Mouse (Mus musculus): ENCODE measurements around the gene Nat9. TPM values are rescaled to one million over a fixed set of nuclear protein-coding genes. Genes with fewer than 3 reads are reported as not detected.

Nat9 gene
- polyA plus RNA-seq, 1 experiment from 2014 or later, result 16.9 TPM

DNA sequence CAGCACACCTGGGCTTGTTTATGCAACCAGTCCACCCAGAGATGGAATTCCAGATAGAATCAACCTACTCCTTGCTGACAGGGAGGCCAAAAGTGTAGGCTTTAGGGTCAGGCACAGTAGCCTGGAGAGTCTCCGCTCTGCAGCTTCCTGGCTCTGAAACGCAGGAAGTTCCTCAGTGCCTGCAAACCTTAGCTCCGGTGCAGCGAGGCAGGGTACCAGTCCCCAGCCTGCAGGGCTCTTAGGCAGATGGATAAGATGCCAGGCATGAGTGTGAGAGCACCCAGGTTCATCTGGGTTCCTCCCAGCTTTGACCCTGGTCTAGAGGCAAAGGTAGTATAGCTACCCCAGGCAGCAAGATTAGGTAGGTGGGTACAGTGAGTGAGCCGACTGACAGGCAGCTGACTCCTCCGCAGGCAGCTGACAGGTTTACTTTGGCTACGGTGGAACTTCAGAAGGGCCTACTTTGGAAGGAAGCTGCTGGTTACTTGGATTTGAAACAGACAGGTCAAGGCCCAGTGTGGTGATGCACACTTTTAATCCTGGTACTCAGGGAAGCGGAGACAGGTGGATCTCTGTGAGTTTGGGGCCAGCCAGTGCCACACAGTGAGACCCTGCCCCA is 19.9 kb downstream of the Nat9 start:
- H3K9me3 ChIP-seq, result no peaks in the 10 kb centered on the region
- peaks cover 51% of the 10 kb centered on the region for H3K4me1 ChIP-seq
- no peak overlapping the region for H3K27ac ChIP-seq
- peaks cover 48% of the 10 kb centered on the region for H3K27me3 ChIP-seq (ENCODE audit: poor library complexity, severe bottlenecking)
- H3K4me3 ChIP-seq, result no peak overlapping the region
- H3K36me3 ChIP-seq (replicated peaks), result no peaks in the 10 kb centered on the region
- WGBS, result 82% methylated on average over 8 of the region's 8 CpGs
- no peak for DNase-seq (ENCODE audit: extremely low spot score, low spot score)

DNA sequence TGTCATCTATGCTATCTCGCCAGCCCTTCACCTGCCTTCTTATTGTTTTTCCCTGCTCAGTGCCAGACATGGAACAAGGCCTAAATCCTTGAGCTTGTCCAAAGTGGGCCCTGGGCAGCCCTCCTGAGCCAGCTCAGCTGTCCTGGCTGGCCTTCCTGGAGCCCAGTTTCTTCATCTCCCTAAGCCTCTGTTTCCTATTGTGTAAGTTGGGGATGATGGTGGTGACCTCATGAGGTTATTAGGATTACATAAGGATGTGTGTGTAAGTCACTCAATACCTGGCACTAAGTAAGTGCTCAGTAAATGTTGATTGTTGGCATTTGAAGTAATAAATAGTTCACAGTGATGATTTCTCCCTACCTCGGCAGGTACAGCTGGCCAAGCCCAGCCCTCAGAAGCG is 20.9 kb downstream of the Nat9 start:
- no peaks in the 10 kb centered on the region for H3K36me3 ChIP-seq (replicated peaks)
- DNase-seq (ENCODE audit: extremely low spot score, low spot score), result no peak
- H3K4me3 ChIP-seq, result no peak overlapping the region
- H3K4me1 ChIP-seq, result peaks cover 51% of the 10 kb centered on the region
- H3K27ac ChIP-seq, result no peak overlapping the region
- H3K27me3 ChIP-seq (ENCODE audit: poor library complexity, severe bottlenecking), result peaks cover 48% of the 10 kb centered on the region
- no peaks in the 10 kb centered on the region for H3K9me3 ChIP-seq
- WGBS, result 88% methylated on average over 3 of the region's 3 CpGs

DNA sequence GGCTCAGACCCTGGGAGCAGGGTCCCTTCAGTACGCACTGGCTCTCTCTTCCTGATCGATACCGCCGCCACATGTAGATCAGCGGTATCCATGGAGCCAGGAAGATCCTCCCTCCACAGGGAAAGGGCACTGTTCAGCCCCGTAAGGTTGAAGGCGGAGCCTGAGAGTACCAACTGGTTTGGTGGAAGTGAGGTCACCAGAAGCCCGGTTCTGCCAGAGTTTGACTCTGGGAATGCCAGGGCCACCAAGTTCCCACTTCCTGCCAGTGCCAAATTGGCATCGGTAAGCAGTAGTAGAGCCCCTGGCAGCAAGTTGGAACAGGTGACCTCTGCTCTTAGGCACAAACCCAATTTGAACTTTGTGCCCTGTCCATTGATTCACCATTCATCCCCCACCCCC is 22.7 kb downstream of the Nat9 start:
- no peak for DNase-seq (ENCODE audit: extremely low spot score, low spot score)
- H3K4me1 ChIP-seq, result peaks cover 59% of the 10 kb centered on the region
- peaks cover 57% of the 10 kb centered on the region for H3K27me3 ChIP-seq (ENCODE audit: poor library complexity, severe bottlenecking)

DNA sequence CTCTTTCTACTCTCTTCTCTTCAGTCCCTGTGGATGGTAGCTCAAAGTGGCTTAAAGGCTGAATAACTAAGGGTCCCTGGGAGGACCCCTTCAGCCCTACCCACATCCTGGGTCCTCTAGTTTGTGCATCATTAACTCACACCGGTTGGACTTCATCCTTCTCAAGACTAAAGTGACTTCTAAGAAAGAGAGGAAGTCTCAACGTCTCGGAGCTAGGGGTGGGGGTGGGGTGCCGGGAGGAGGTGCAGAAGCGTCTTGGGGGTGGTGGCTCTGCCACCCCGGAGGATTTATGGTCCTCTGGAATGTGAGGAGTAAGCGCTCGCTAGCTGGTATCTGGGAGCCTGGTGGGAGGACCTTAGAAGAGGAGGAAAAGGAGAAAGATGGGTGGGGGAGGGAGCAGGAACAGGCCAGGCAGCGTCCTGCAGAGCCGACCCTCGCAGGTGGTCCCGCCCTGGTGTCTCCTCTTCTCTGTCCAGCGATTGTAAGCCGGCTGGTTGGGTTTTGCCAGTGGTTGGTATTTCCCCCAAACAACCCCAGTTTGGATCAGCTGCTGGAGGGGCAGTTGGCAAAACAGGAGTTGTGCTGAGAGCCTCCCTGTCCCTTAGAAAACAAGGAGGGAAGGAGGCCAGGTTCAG is 23.2 kb downstream of the Nat9 start:
- Histone ChIP-seq H3K9me3 (no peaks in the 10 kb centered on the region), H3K27ac (peak overlapping the region; percentile 87), H3K4me3 (peak overlapping the region; percentile 82), H3K36me3 (replicated peaks) (no peaks in the 10 kb centered on the region), H3K27me3 (ENCODE audit: poor library complexity, severe bottlenecking) (peaks cover 62% of the 10 kb centered on the region), H3K4me1 (peaks cover 62% of the 10 kb centered on the region)
- WGBS, result under 1% methylated on average over 14 of the region's 14 CpGs
- DNase-seq (ENCODE audit: extremely low spot score, low spot score), result no peak

More for the DNA sequence above, 22.7 kb downstream of the Nat9 start:
- Histone ChIP-seq H3K27ac (peak overlapping the region; percentile 44), H3K9me3 (no peaks in the 10 kb centered on the region), H3K4me3 (peak overlapping the region; percentile 82), H3K36me3 (replicated peaks) (no peaks in the 10 kb centered on the region)
- WGBS, result 1% methylated on average over 9 of the region's 9 CpGs

DNA sequence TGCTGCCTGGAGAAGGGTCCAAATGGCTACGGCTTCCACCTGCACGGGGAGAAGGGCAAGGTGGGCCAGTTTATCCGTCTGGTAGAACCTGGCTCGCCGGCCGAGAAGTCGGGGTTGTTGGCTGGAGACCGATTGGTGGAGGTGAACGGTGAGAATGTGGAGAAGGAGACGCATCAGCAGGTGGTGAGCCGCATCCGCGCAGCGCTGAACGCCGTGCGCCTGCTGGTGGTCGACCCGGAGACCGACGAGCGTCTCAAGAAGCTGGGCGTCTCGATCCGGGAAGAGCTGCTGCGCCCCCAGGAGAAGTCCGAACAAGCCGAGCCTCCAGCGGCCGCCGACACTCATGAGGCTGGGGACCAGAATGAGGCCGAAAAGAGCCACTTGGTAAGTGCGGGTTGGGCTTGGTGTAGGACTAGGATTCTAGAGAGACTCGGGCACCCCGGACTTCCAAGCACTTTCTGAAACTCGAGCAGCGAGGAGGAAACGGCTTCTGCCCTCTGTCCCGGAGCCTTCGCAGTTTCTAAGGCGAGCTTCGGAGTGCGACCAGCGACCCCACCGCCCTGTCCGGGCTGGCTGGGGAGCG is 24.0 kb downstream of the Nat9 start:
- under 1% methylated on average over 47 of the region's 47 CpGs for WGBS
- peaks cover 62% of the 10 kb centered on the region for H3K27me3 ChIP-seq (ENCODE audit: poor library complexity, severe bottlenecking)
- H3K9me3 ChIP-seq, result no peaks in the 10 kb centered on the region
- H3K4me3 ChIP-seq, result peak overlapping the region; percentile 82
- peak overlapping the region; percentile 87 for H3K27ac ChIP-seq
- H3K36me3 ChIP-seq (replicated peaks), result no peaks in the 10 kb centered on the region
- no peak for DNase-seq (ENCODE audit: extremely low spot score, low spot score)
- peaks cover 62% of the 10 kb centered on the region for H3K4me1 ChIP-seq

DNA sequence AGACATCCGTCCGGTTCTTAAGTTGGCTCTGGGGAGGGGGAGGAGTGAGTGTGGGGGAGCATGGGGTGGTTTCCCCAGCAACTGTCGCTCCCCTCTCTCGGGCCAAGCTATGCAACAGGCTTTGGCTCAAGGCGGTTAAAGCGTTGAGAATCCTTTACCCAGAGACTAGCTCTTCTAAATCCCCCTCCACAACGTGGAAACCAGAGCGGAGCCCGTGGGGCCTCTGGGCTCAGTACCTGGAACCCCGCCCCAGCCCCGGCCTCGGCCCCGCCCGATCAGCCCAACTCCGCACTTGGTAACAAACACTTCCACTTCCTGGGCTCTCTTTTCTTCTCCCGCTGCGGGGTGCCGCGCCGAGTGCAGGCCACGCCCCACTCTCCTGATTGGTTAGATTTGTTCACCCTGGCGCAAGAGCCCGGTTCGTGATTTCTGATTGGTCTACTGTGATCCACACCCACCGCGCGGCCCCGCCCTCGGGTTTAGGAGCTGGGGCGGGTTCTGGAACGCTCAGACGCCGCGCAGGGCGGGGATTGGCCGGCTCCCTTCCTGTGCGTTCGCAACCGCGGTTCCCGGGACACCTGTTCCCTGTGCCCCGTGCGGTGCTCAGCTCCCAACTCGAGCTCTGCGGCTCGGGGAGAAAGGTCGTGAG is 24.7 kb downstream of the Nat9 start, which contains the start of gene Slc9a3r1:
TSS of gene Slc9a3r1 (plus strand) at position 510 of the 649 bp plus-strand sequence.
- Histone ChIP-seq H3K27me3 (ENCODE audit: poor library complexity, severe bottlenecking) (peaks cover 66% of the 10 kb centered on the region), H3K4me3 (peak within 1 kb of the TSS; percentile 82), H3K4me1 (peaks cover 68% of the 10 kb centered on the region), H3K9me3 (no peaks in the 10 kb centered on the region), H3K27ac (peak within 1 kb of the TSS; percentile 87), H3K36me3 (replicated peaks) (no peaks in the 10 kb centered on the region)
- peak; percentile 98 for DNase-seq (ENCODE audit: extremely low spot score, low spot score)
- under 1% methylated on average over 47 of the region's 47 CpGs for WGBS

DNA sequence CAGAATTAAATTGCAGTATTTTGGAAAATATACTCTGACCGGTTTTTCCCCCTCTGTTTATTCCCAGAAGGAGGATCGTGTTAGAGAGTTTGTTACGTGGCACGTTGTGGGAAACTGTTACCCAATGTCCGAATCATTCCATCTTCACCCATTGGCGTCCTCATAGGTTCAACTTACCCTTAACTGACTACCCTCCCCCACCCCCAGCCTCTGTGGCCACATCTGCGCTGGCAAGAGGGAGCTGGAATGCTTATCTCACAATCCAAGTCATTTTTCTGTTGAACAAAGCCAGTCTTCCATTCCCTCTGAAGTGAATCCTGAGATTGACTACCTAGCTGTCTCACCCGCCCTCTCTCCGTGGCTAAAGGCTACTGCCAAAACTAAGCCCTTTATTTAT is 25.5 kb downstream of the Nat9 start:
- no peaks in the 10 kb centered on the region for H3K9me3 ChIP-seq
- 15% methylated on average over 9 of the region's 9 CpGs for WGBS
- H3K27me3 ChIP-seq (ENCODE audit: poor library complexity, severe bottlenecking), result peaks cover 73% of the 10 kb centered on the region
- H3K36me3 ChIP-seq (replicated peaks), result no peaks in the 10 kb centered on the region
- DNase-seq (ENCODE audit: extremely low spot score, low spot score), result no peak
- peak overlapping the region; percentile 85 for H3K27ac ChIP-seq
- peak overlapping the region; percentile 82 for H3K4me3 ChIP-seq
- peaks cover 73% of the 10 kb centered on the region for H3K4me1 ChIP-seq

DNA sequence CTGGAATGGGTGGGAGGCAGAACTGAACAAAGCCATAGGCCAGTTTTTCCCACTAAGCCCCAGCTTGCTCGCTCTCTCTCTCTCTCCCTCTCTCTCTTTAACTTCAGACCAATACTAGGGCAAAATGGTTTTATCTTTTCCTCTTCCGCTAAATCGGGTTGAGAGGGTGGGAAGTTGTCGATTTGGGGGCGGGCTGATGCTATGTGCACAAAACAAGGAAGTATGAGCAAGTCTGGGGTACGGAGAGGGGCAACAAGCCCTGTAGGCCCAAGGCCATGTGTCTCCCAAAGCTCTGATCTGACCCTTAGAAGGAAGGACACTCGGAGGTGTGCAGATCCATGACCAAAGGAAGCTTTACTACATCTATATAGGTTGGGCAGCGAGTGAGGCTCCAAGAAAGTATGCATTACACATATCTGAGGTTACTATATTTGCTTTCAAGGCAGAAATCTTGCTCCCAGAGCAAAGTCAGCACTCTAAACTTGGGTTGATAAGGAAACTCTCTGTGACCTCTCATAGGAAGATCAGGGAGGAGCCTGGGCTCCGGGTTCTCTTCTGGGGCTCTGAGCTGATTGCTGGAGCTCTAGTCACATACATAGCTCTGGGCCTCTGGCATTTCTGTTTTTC is 26.0 kb downstream of the Nat9 start:
- DNase-seq (ENCODE audit: extremely low spot score, low spot score), result no peak
- H3K9me3 ChIP-seq, result no peaks in the 10 kb centered on the region
- no peaks in the 10 kb centered on the region for H3K36me3 ChIP-seq (replicated peaks)
- no peak overlapping the region for H3K4me3 ChIP-seq
- no peak overlapping the region for H3K27ac ChIP-seq
- WGBS, result 66% methylated on average over 9 of the region's 9 CpGs
- peaks cover 73% of the 10 kb centered on the region for H3K4me1 ChIP-seq
- H3K27me3 ChIP-seq (ENCODE audit: poor library complexity, severe bottlenecking), result peaks cover 75% of the 10 kb centered on the region

DNA sequence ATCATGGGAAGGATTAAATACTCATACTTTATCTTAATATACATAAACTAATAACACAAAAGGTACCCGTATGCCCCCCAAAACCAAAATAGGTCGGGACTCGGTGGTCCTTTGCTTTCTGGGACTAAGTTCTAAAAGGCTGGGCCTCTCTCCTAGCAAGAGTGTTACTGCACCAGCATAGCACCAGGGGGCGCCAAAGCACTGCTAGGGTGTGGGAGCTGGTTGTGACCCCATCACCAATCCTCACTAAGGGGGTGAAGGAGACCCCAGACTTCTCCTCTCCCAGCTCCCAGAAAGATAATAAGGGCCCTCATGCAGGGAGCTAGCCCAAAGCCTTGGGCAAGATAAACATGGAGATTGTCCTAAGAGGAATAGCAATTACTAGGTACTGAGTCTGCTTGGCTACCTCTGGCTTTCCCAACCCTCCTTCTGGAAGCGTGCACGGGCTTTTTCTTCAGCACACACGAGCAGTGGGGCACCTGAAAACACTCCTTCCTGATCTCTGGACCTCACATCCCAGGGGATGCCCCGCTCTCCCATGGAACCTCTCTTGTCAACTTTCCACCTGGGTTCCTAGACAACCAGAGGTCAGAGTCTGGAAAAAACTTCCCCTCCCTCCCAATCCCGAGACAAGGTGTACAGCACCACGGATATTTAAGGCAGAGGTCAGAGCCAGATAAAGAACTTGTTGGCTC is 26.6 kb downstream of the Nat9 start:
- no peak overlapping the region for H3K4me3 ChIP-seq
- no peaks in the 10 kb centered on the region for H3K9me3 ChIP-seq
- WGBS, result 32% methylated on average over 10 of the region's 10 CpGs
- H3K36me3 ChIP-seq (replicated peaks), result no peaks in the 10 kb centered on the region
- H3K4me1 ChIP-seq, result peaks cover 71% of the 10 kb centered on the region
- H3K27me3 ChIP-seq (ENCODE audit: poor library complexity, severe bottlenecking), result peaks cover 77% of the 10 kb centered on the region
- DNase-seq (ENCODE audit: extremely low spot score, low spot score), result peak; percentile 73
- no peak overlapping the region for H3K27ac ChIP-seq

DNA sequence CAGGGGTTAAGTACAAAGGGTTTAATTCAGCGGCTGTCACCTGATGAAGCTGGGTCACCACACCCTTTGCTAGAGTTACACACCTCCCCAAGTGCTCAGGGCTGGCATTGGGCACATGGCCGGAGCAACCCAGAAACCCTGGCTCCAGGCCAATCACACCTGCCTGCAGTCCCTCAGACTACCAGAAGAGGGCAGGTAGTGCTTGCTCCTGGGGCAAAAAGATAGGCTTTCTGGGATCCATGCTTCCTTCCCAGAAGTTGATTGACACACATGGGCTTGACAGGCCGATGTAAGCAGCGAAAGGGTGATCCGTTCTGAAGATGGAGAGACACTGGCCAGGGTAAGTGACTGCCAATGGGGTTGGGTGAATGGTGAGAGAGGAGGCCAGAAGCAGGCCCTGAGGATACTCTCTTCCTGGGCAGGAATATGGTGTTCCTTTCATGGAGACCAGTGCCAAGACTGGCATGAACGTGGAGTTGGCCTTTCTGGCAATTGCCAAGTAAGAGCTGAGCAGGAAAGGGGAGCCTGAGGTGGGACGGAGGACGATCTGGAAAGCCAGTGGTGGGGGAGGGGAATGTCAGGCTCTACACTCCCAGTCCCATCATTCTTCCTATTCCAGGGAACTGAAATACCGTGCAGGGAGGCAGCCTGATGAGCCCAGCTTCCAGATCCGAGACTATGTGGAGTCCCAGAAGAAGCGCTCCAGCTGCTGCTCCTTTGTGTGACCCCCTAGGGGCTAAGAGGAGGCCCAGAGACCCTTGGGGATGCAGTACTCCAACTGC is 27.5 kb downstream of the Nat9 start:
- whole genome bisulfite sequencing, result 50% methylated on average over 11 of the region's 11 CpGs
- H3K4me3 ChIP-seq, result no peak overlapping the region
- no peaks in the 10 kb centered on the region for H3K9me3 ChIP-seq
- H3K36me3 ChIP-seq (replicated peaks), result no peaks in the 10 kb centered on the region
- H3K27ac ChIP-seq, result no peak overlapping the region
- H3K4me1 ChIP-seq, result peaks cover 65% of the 10 kb centered on the region
- peak; percentile 51 for DNase-seq (ENCODE audit: extremely low spot score, low spot score)
- H3K27me3 ChIP-seq (ENCODE audit: poor library complexity, severe bottlenecking), result peaks cover 77% of the 10 kb centered on the region

DNA sequence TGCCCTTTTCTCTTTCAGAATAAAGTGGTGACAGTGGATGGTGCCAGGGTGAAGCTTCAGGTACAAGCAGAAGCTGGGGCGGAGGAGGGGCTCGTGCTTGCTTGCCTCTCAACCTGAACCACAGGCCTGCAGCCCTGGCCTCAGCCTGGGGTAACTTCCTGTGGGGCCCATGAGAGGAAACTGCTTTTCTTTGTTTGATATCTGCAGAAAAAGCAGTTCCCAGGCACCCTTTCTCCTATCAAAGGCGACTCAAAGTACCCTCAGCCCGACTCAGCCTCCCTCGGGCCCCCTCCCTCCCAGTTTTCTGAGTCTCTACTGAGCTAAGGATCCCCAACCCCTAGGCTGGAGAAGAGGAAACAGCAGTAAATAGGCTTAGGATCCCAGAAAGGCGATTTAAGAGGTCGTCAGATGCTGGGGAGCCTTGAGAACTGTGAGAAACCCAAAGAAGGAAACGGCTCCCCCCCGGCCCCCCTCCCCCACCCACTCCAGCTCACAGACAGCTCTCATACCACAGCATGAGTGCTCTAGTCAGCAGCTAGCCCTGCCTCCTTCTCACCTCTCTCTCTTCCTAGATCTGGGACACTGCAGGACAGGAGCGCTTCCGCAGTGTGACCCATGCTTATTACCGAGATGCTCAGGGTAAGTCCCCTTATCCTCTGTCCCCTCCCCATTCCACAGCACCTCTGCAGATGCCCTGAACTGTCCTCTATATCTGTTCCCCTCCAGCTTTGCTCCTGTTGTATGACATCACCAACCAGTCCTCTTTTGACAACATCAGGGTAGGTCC is 29.5 kb downstream of the Nat9 start:
- Histone ChIP-seq H3K27me3 (ENCODE audit: poor library complexity, severe bottlenecking) (peaks cover 85% of the 10 kb centered on the region), H3K9me3 (no peaks in the 10 kb centered on the region), H3K27ac (peak overlapping the region; percentile 65), H3K36me3 (replicated peaks) (no peaks in the 10 kb centered on the region), H3K4me3 (no peak overlapping the region), H3K4me1 (peaks cover 65% of the 10 kb centered on the region)
- DNase-seq (ENCODE audit: extremely low spot score, low spot score), result no peak
- WGBS, result 42% methylated on average over 12 of the region's 12 CpGs

All from forebrain, embryonic 10.5 days (tissue).